Mouse (Mus musculus): Measurements from ENCODE around the gene Ublcp1. TPM values are rescaled to one million over a fixed set of nuclear protein-coding genes. Genes with fewer than 3 reads are reported as not detected.

The Ublcp1 gene
- polyA plus RNA-seq, 1 experiment from 2014 or later = 42.9 TPM

- peaks cover 74% of the 10 kb centered on the region for H3K4me1 ChIP-seq (replicated peaks)
- H3K27me3 ChIP-seq = no peaks in the 10 kb centered on the region
These were observed 39.6 kb upstream of the Ublcp1 start for GRCm38 (mm10) chr11:44509906-44510305.

GRCm38 (mm10) chr11:44508876-44509275, 38.6 kb upstream of the Ublcp1 start:
- H3K27ac ChIP-seq (replicated peaks) = peak overlapping the region; percentile 99
- H3K9me3 ChIP-seq (replicated peaks) = no peaks in the 10 kb centered on the region
- no peaks in the 10 kb centered on the region for H3K36me3 ChIP-seq (replicated peaks)
- 16% methylated on average over 4 of the region's 4 CpGs for WGBS (ENCODE audit: insufficient replicate concordance)
- H3K9ac ChIP-seq = peak overlapping the region; percentile 54
- ATAC-seq (ENCODE audit: insufficient read depth) = peak; percentile 87
- H3K4me1 ChIP-seq (replicated peaks) = peaks cover 74% of the 10 kb centered on the region
- H3K4me2 ChIP-seq = peak overlapping the region; percentile 65
- no peaks in the 10 kb centered on the region for H3K27me3 ChIP-seq
- H3K4me3 ChIP-seq (replicated peaks) = peak overlapping the region; percentile 38

More at GRCm38 (mm10) chr11:44509906-44510305, 39.6 kb upstream of the Ublcp1 start:
- 30% methylated on average over 2 of the region's 2 CpGs for WGBS (ENCODE audit: insufficient replicate concordance)
- H3K4me3 ChIP-seq (replicated peaks) = peak overlapping the region; percentile 38
- no peaks in the 10 kb centered on the region for H3K36me3 ChIP-seq (replicated peaks)
- H3K9me3 ChIP-seq (replicated peaks) = no peaks in the 10 kb centered on the region
- peak overlapping the region; percentile 61 for H3K4me2 ChIP-seq
- H3K27ac ChIP-seq (replicated peaks) = peak overlapping the region; percentile 99
- no peak for ATAC-seq (ENCODE audit: insufficient read depth)
- H3K9ac ChIP-seq = peak overlapping the region; percentile 54

- Histone ChIP-seq H3K4me2 (no peak overlapping the region), H3K4me3 (replicated peaks) (no peak overlapping the region), H3K36me3 (replicated peaks) (no peaks in the 10 kb centered on the region), H3K9ac (no peak overlapping the region), H3K4me1 (replicated peaks) (peaks cover 36% of the 10 kb centered on the region), H3K27ac (replicated peaks) (peak overlapping the region; percentile 12; the same call in 1 of the 2 replicates), H3K9me3 (replicated peaks) (no peaks in the 10 kb centered on the region), H3K27me3 (no peaks in the 10 kb centered on the region)
- no peak for ATAC-seq (ENCODE audit: insufficient read depth)
- 70% methylated on average over 3 of the region's 3 CpGs for WGBS (ENCODE audit: insufficient replicate concordance)
These were observed 34.5 kb upstream of the Ublcp1 start for GRCm38 (mm10) chr11:44504761-44505160.

- Histone ChIP-seq H3K36me3 (replicated peaks) (no peaks in the 10 kb centered on the region), H3K4me1 (replicated peaks) (peaks cover 32% of the 10 kb centered on the region), H3K4me2 (no peak overlapping the region), H3K9ac (no peak overlapping the region), H3K4me3 (replicated peaks) (no peak overlapping the region), H3K27me3 (no peaks in the 10 kb centered on the region), H3K9me3 (replicated peaks) (no peaks in the 10 kb centered on the region), H3K27ac (replicated peaks) (peak overlapping the region; percentile 30; the same call in 1 of the 2 replicates)
- WGBS (ENCODE audit: insufficient replicate concordance) = 78% methylated on average over 7 of the region's 7 CpGs
- ATAC-seq (ENCODE audit: insufficient read depth) = no peak
These were observed 33.8 kb upstream of the Ublcp1 start for GRCm38 (mm10) chr11:44504146-44504545.

- no peak overlapping the region for H3K9ac ChIP-seq
- ATAC-seq (ENCODE audit: insufficient read depth) = no peak
- no peaks in the 10 kb centered on the region for H3K36me3 ChIP-seq (replicated peaks)
- H3K9me3 ChIP-seq (replicated peaks) = no peaks in the 10 kb centered on the region
- H3K4me3 ChIP-seq (replicated peaks) = no peak overlapping the region
- H3K4me1 ChIP-seq (replicated peaks) = peaks cover 35% of the 10 kb centered on the region
- WGBS (ENCODE audit: insufficient replicate concordance) = 69% methylated on average over 5 of the region's 5 CpGs
- no peak overlapping the region for H3K27ac ChIP-seq (replicated peaks)
- no peak overlapping the region for H3K4me2 ChIP-seq
- no peaks in the 10 kb centered on the region for H3K27me3 ChIP-seq
These were observed 32.6 kb upstream of the Ublcp1 start for GRCm38 (mm10) chr11:44502931-44503330.

- Histone ChIP-seq H3K27ac (replicated peaks) (no peak overlapping the region), H3K9me3 (replicated peaks) (no peaks in the 10 kb centered on the region), H3K9ac (no peak overlapping the region), H3K36me3 (replicated peaks) (no peaks in the 10 kb centered on the region), H3K4me3 (replicated peaks) (no peak overlapping the region), H3K27me3 (no peaks in the 10 kb centered on the region), H3K4me2 (no peak overlapping the region), H3K4me1 (replicated peaks) (peaks cover 27% of the 10 kb centered on the region)
- 80% methylated on average over 2 of the region's 2 CpGs for WGBS (ENCODE audit: insufficient replicate concordance)
- no peak for ATAC-seq (ENCODE audit: insufficient read depth)
These were observed 31.2 kb upstream of the Ublcp1 start for GRCm38 (mm10) chr11:44501477-44501876.

GRCm38 (mm10) chr11:44500966-44501365, 30.7 kb upstream of the Ublcp1 start:
- H3K27ac ChIP-seq (replicated peaks) = no peak overlapping the region
- H3K4me3 ChIP-seq (replicated peaks) = no peak overlapping the region
- no peaks in the 10 kb centered on the region for H3K9me3 ChIP-seq (replicated peaks)
- no peaks in the 10 kb centered on the region for H3K27me3 ChIP-seq
- H3K9ac ChIP-seq = no peak overlapping the region
- H3K4me1 ChIP-seq (replicated peaks) = peaks cover 30% of the 10 kb centered on the region
- H3K4me2 ChIP-seq = no peak overlapping the region
- no peaks in the 10 kb centered on the region for H3K36me3 ChIP-seq (replicated peaks)
- ATAC-seq (ENCODE audit: insufficient read depth) = no peak
- 66% methylated on average over 7 of the region's 7 CpGs for WGBS (ENCODE audit: insufficient replicate concordance)

GRCm38 (mm10) chr11:44498412-44499272, 28.3 kb upstream of the Ublcp1 start:
- H3K9ac ChIP-seq = no peak overlapping the region
- H3K36me3 ChIP-seq (replicated peaks) = no peaks in the 10 kb centered on the region
- H3K4me1 ChIP-seq (replicated peaks) = peaks cover 36% of the 10 kb centered on the region
- WGBS (ENCODE audit: insufficient replicate concordance) = 61% methylated on average over 13 of the region's 13 CpGs
- peak overlapping the region; percentile 45; the same call in 1 of the 2 replicates for H3K27ac ChIP-seq (replicated peaks)
- no peaks in the 10 kb centered on the region for H3K27me3 ChIP-seq
- no peak overlapping the region for H3K4me2 ChIP-seq
- H3K9me3 ChIP-seq (replicated peaks) = no peaks in the 10 kb centered on the region
- no peak for ATAC-seq (ENCODE audit: insufficient read depth)
- H3K4me3 ChIP-seq (replicated peaks) = no peak overlapping the region

- Histone ChIP-seq H3K36me3 (replicated peaks) (no peaks in the 10 kb centered on the region), H3K27ac (replicated peaks) (peak overlapping the region; percentile 39; the same call in 1 of the 2 replicates), H3K27me3 (no peaks in the 10 kb centered on the region), H3K9ac (no peak overlapping the region), H3K4me2 (no peak overlapping the region), H3K4me1 (replicated peaks) (peaks cover 36% of the 10 kb centered on the region), H3K4me3 (replicated peaks) (no peak overlapping the region), H3K9me3 (replicated peaks) (no peaks in the 10 kb centered on the region)
- ATAC-seq (ENCODE audit: insufficient read depth) = no peak
- WGBS (ENCODE audit: insufficient replicate concordance) = 62% methylated on average over 3 of the region's 3 CpGs
These were observed 25.9 kb upstream of the Ublcp1 start for GRCm38 (mm10) chr11:44496217-44496616.

GRCm38 (mm10) chr11:44494643-44495323, 24.5 kb upstream of the Ublcp1 start:
- Histone ChIP-seq H3K4me1 (replicated peaks) (peaks cover 36% of the 10 kb centered on the region), H3K4me2 (0 out of 2 replicates have a peak overlapping the region, but pooled peaks have one; percentile 23), H3K27me3 (no peaks in the 10 kb centered on the region), H3K27ac (replicated peaks) (peak overlapping the region; percentile 67), H3K36me3 (replicated peaks) (no peaks in the 10 kb centered on the region), H3K4me3 (replicated peaks) (no peak overlapping the region), H3K9me3 (replicated peaks) (no peaks in the 10 kb centered on the region), H3K9ac (no peak overlapping the region)
- 45% methylated on average over 5 of the region's 5 CpGs for WGBS (ENCODE audit: insufficient replicate concordance)
- ATAC-seq (ENCODE audit: insufficient read depth) = peak; percentile 89

GRCm38 (mm10) chr11:44489117-44489516, 18.8 kb upstream of the Ublcp1 start:
- WGBS (ENCODE audit: insufficient replicate concordance) = 85% methylated on average over 1 of the region's 1 CpGs
- H3K4me2 ChIP-seq = no peak overlapping the region; the same call in 1 of the 2 replicates
- no peak overlapping the region for H3K27ac ChIP-seq (replicated peaks)
- no peaks in the 10 kb centered on the region for H3K36me3 ChIP-seq (replicated peaks)
- no peaks in the 10 kb centered on the region for H3K9me3 ChIP-seq (replicated peaks)
- H3K9ac ChIP-seq = no peak overlapping the region
- H3K4me3 ChIP-seq (replicated peaks) = no peak overlapping the region
- peaks cover 13% of the 10 kb centered on the region for H3K4me1 ChIP-seq (replicated peaks)
- peak; percentile 58 for ATAC-seq (ENCODE audit: insufficient read depth)
- H3K27me3 ChIP-seq = no peaks in the 10 kb centered on the region
